Mouse (Mus musculus) spleen, adult 18-20 months (tissue): ENCODE data around the gene Olfr221.
"Not testable (repeated sequence)": the region's sequence is repeated elsewhere in the genome, so short reads cannot be mapped to it uniquely, and the experiment has no call there.

Source experiments
- DNase-seq, 2 experiments: peaks; one replicate each; pipeline ENCODE4 v3.0.0; 2022; ENCODE audit warnings: mixed read lengths in 2 of 2

Gene Olfr221

DNA sequence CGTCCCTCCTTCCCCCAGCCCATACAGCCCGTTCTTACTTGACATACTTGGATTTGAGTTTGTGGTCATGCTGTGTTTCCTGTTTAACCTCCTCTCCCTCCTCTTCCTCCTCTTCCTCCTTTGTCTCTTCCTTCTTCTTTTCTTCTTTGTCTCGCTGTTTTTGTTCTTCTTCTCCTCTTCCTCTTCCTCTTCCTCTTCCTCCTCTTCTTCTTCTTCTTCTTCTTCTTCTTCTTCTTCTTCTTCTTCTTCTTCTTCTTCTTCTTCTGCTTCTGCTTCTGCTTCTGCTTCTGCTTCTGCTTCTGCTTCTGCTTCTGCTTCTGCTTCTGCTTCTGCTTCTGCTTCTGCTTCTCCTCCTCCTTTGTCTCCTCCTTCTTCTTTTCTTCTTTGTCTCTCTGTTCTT lies at the start of gene Olfr221:
Gene Olfr221, minus strand, starts transcription at position 101 of the 400 bp plus-strand sequence.
- DNase-seq: not testable (repeated sequence)

- no peak for DNase-seq
These were observed 40.8 kb upstream of the Olfr221 start for GRCm38 (mm10) chr14:52083083-52083482.

GRCm38 (mm10) chr14:52071599-52072137 lies 29.4 kb upstream of the Olfr221 start:
- DNase-seq: no peak

DNA sequence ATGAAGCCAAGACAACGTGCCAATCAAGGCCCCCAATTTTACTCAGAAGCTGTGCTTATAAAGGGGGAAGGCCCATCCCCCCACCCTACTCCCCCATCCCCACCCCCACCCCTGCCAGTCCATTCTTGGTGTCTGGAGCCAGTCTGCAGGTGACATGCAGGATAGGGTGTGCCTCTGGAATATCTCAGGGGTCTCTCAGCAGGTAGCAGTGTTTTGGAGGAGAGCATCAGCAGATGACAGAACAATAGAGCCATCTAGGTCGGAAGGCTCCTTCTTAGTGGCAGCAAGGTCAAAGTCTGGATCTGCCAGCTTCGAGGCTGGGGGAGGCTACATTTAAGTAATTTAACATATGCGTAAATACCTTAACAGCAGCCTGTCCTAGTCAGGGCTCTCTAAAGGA lies 23.9 kb upstream of the Olfr221 start:
- no peak for DNase-seq

GRCm38 (mm10) chr14:52061798-52062197 lies 19.5 kb upstream of the Olfr221 start:
- no peak for DNase-seq

DNA sequence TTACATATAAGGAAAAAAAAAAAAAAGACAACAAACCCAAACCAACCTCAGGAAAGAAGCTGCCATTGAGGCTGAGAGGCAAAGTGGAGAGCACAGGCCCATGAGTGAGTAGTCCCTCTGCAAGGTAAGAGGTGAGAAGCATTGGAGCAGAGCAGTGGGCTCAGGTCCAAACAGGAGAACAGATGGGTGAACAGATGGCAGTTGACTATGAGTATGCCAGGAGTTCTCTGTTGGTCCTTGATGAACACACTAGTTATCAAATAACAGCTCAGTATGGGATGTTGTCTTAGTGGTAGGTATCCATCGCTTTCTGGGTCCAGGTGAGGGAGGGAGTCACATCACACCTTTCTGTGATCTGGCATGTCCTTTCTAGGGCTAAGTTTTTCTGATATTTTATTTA lies 18.5 kb upstream of the Olfr221 start:
- no peak for DNase-seq

- DNase-seq: no peak
These were observed 17.7 kb upstream of the Olfr221 start for GRCm38 (mm10) chr14:52059982-52060381.

DNA sequence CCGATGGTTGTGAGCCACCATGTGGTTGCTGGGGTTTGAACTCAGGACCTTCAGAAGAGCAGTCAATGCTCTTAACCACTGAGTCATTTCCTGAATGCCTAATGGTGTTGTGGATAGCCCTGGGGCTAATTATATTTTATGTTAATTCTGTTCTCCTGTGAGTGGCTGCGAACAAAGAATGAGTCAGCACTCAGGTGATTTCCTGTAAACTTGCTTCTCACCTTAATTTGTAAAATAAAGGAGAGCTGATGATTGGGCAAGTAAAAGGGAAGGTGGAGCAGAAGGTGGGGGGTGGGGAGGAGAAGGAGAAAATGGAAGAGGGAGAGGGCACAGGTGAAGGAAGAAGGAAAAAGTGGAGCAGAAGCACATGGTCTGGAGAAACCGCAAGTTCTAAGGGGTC lies 10.5 kb upstream of the Olfr221 start:
- DNase-seq: not testable (repeated sequence)

GRCm38 (mm10) chr14:52045966-52046565 lies 3.8 kb upstream of the Olfr221 start:
- no peak for DNase-seq

- no peak for DNase-seq
These were observed 2.8 kb upstream of the Olfr221 start for GRCm38 (mm10) chr14:52044901-52045678.

DNA sequence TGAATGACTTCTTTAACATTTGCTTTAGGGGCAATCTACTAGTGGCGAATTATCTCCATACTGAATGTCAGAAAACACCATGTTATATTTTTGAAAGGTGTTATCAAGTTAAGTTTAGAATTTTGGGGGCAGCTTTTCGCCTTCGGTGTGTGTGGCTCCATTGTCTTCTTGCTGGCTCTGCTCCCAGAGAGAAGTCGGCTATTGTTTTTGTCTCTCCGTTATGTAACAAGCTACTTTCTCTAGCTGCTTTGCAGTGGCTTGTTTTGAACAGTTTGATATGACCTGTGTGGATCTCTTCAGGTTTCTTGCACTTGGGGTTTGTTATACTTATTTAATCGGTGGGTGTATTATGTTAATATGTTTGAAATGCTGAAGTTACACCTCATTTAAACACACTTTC lies 1.2 kb upstream of the Olfr221 start:
- no peak for DNase-seq

DNA sequence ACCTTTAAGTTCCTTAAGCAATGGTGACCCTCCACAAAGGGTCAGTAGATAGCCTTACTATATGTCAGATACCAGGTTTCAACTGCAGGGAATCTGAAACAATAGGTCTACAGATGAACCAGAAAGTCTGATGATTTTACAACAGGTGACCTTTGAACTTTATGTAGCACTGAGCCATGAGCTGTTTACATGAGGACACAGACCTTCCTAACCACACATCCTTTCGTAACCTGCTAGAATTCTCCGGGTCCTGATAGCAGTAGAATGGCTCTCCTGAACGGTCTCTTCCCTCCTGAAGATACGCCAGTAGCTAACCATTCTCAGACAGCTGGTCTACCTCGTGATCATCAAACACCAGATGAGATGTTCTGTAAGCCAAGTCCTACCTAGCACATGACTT lies 2.9 kb downstream of the Olfr221 start:
- DNase-seq: no peak

DNA sequence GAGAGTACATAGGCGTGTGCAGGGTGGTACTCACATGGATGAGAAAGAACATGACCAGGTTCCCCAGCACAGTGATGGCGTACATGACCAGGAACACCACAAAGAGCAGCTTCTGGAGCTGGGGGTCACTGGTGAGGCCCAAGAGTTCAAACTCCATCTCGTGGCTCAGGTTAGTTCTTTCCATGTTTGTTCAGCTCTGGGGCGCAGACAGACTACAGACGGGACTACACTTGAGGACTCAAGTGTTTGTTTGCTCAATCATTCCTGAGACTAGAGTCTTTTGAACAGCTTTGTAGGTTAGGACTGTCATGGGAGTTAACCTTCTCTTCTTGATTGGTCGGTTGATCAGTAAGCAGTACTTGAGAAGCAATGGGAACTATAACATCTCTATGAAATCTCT lies 6.3 kb downstream of the Olfr221 start:
- DNase-seq: no peak

- no peak for DNase-seq
These were observed 15.9 kb downstream of the Olfr221 start for GRCm38 (mm10) chr14:52026342-52026741.

DNA sequence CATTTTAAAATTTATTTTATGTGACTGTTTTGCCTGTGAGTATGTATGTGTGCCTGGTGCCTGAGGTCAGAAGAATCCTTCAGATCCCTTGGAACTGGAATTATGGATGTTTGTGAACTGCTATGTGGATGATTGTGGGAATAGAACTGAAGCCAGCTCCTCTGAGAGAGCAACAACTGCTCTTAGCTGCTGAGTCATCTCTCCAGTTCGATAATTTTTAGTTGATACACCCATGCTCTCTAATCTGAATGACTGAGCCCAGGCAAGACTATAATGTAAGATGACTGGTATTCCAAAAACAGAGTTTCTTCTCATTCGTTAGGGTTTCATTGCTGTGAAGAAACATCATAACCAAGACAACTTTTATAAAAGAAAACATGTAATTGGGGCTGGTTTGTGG lies 18.1 kb downstream of the Olfr221 start:
- DNase-seq: no peak

- DNase-seq: peak; percentile 77 to 88
These were observed 19.4 kb downstream of the Olfr221 start for GRCm38 (mm10) chr14:52022709-52023459.

GRCm38 (mm10) chr14:52022244-52022708 lies 20.0 kb downstream of the Olfr221 start:
- no peak for DNase-seq

DNA sequence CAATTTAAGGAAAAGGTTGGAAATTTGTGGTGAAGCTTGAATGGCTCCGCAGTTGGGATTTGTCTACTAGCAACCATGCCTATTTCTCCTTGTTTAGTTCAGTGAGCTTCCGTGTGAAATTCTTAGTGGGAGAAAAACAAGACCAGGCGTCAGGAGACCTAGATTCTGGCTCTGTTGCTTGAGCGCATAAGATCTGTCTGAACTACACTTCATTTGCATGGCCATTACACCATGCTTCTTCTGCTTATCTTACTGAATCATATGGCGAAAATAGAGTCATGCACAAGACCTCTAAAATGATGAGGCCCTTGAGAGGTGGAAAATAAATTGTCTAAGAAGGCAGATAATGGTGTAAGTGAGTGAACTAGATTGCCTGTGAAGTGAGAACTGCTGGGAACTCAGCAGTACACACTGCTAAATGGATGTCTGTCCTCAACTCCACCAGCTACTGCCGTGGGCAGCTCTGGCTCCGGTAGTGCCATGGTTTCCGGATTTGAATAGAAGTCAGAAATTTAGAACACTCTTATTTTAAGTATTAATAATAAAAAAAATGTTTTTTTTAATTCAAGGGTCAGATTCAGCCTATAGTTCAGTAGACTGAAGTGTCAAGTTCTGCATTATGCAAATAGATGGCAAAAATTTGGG lies 20.6 kb downstream of the Olfr221 start:
- DNase-seq: no peak

DNA sequence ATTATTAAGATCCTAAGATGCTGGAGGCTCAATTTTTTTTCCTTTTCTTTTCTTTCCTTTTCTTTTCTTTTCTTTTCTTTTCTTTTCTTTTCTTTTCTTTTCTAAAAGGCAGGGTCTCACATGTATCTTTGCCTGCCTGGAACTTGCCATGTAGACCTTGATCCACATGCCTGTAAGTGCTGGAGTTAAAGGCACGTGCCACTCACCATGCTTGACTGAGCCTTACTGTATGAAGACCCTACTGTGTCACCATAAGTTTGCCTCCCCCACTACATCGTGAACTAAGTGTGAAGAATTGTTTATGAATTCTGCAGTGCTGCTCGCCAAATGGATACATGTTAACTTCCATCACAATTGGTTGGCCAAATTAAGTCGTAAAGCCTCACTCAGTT lies 21.1 kb downstream of the Olfr221 start:
- no peak for DNase-seq

DNA sequence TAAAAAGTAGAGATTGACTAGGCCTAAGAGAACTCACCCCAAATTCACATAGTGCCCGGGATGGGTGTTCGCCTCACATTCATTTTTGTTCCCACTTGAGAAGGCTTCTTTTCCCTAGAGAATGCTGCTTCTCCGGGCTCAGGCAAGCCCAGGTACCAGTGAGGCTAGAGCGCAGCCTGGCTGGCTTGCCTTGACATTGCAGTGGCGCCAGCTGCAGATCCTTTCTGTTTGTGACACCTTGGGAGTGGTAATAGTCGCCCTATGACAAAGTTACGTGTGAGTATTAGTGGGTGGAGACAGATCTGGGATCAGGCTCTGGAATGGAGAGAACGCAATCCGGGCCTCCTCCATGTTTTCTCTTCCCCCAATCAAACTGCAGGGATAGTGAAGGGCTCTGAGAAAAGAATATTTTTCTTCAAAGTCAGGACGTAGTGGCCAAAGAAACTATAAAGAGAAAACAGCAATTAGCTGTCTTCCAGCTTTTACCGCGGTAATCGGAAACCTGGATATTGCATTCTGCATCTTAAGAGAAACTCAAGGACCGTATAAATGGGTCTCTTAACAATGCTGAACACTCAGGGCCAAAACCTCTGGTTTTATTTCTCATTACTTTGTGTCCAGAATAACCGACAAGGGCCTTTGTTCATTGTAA lies 21.6 kb downstream of the Olfr221 start, which contains the start of gene Zfp219:
Gene Zfp219, minus strand, starts transcription at position 248 of the 652 bp plus-strand sequence.
- peak; percentile 37 to 51 for DNase-seq

DNA sequence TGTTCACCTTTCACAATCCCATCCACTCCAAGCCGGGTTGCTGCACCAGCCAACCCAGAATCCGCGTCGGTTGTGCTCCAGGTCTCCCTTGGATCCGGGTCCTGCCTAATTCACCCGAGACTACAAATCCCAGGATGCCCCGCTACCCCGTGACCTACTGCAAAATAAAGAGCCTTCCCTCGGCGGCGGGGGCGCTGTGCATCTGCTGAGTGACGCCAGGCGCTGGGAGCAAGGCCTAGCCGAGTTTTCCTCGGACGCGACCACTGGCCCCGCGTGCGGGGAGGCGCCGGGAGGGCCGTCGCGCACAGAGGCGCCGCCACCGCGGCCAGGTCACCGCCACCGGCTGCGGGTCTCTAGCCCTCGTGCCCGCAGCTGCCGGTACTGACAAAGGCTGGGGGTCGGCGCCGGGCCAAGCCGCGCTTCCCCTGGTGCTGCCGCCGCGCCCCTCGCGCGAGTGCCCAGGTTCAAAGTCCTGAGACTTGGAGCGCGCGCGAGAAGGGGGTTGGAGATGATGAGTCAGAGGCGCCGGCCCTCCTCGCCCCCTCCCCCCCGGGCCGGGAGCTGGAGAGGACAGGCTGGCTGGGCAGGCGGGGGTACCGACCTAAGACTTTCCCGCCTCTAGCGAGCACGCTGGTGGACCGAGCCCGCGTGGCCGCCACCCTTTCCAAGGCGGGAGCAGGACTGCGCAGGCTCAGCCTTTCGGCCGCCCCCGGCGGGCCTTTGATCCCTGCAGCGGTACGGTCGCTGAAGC lies 22.5 kb downstream of the Olfr221 start:
- peak; percentile 90 to 93 for DNase-seq
